Mouse (Mus musculus) kidney, adult 8-10 months (tissue): Measurements from ENCODE around the gene Sema7a.

Source experiments
- DNase-seq, 2 experiments: peaks; one replicate each; pipeline ENCODE4 v3.0.0; 2022

Sema7a gene

DNA sequence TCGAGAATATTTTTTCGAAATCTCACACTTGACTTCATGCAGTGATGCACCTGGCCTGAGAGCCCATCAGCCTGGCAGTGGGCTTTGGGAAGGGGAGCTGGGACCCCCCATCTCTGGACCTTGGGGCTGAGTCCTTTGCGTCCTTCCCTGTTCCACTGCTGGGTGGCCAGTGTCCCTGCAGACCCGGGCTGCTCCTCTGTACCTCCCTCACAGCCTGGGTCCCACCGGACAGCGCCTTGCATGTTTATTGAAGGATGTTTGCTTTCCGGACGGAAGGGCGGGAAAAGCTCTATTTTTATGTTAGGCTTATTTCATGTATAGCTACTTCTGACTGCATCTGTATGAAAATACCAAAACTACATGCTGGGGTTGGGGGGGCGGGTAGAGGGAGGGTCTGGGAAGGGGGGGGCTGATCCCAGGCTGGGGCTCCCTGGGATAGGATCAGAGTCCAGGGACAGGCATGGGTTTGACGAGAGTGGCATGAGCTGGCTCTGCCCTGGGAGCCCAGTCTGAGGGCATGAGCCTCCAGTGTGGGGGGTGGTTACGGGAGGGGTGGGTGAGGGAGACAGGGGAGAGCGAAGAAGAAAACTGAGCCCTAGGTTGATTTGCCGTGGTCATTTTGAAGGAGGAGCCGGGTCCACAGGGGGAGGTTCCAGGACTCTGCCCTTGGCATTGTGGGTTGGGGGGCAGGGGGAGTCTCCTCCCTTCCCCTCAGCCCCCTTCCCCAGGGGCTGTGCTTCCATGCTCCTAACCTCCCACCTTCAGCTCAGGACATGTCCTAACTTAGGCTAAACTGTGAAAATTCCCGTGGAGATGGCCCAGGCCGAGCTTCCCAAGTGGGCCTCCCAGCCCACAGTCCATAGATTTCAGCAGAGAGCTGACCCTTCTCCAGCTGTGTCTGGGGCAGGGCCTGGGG is 22.2 kb downstream of the Sema7a start:
- DNase-seq, result no peak

- no peak for DNase-seq
Observed at GRCm38 (mm10) chr9:57963249-57963997, 23.5 kb downstream of the Sema7a start.

DNA sequence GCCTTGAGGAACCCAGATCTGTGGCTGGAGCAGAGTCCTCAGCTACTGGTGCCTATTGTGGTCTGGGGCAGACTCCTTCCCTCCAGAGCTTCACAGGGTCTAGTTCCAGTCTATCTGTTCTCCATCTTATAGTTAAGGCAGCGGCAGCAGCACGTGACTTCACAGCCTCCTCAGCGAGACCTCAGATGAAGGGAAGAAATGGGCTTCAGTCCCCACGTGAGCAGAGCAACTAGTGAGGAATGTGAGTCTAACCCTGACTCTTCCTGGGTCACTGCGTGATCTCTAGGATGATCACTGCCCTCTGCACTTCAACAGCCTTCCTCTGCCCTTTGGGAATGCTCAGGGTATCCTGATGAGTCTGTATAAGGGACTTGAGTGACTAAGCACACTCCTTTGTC is 24.1 kb downstream of the Sema7a start:
- no peak for DNase-seq

DNA sequence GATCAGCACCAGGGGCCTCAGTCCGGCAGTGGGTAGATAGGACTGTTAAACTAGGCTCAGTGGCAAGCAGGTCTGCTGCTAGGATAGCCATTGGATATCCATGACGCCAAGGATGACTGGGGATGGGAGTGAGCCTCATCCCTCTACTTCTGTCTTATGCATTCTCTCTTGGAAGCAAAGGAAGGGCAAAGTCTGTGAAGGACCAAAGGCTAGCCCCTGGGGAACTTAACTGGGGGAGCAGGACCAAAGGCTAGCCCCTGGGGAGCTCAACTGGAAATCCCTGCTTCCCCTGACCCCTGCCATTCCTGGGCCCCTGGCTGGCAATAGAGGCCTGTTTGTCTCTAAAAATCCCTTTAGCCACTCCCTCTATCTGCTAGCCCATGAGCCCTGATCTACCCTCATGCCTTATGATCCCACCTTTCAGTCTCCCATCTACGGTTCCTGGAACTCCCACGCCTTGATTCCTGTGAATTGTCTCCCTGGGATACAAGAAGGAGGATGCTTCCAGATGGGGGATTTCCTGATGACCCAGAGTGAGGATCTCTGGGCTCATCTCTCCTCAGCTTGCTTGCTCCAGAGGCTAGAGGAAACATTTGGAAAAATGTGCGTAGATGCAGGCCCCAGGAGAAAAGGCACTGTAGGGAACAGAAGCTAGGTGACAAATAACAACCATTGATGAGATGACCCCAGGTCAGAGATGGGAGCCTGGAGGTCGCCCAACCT is 24.8 kb downstream of the Sema7a start:
- DNase-seq, result no peak

- DNase-seq, result no peak
Observed at GRCm38 (mm10) chr9:57965281-57966185, 25.6 kb downstream of the Sema7a start.

- no peak for DNase-seq
Observed at GRCm38 (mm10) chr9:57967237-57967960, 27.5 kb downstream of the Sema7a start.

DNA sequence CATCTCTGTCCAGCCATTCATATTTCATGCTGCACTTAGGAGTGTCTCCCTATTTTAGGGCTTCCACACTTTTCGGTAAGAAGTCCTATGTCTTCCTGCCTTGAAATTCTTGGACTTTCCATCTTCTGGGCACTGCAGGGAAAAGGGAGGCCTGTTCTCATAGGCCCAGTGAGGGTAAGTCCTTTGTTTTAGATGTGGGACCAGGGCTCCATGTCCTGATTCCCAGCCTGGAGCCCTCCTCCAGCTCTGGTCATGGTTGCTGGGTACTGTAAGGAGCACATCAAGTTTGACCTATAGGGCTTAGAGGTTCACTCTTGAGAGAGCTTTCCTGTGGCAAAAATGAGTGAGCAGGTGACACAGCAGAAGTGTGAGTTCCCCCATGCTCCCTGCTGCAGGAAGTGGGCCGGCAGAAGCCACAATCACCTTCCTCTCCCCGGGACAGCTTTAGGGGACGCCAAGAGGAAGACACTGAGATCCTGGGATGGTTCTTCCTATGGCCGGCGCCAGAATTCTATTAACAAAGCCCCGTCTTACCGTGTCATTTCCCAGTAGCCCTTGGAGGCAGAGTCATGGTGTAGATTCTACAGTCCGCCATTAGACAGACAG is 28.4 kb downstream of the Sema7a start:
- no peak for DNase-seq

DNA sequence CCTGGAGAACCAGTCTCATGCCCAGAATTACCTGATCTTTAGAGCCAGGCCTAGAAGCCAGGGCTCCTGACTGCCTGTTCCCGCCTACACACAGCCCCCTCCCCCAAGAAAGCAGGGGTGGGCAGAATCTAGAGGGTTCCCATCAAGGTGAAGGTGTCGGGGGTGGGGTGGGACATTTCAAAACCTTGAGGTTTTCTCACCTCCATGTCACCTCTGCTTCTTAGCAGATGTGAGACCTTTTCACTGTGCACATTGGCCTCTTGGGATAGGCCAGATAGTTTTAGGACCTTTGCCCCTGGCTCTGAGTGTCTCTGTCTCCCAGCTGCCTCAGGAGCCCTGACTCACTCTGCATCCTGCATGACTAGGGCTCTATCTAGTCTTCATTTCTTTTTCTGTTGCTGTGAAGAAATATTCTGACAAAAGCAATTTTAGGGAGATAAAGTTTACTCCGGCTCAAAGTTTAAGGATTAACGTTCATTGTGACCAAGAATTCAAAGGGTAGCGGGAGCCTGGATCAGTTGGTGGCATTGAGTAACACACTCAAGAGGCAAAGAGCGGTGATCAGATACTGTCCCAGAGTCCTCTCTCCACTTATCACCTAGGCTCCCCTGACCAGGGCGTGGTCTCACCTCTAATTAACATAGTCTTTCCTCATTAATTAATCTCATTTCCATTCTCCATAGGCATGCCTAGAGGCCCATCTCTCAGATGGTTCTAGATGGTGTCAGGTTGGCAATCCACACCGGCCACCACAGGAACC is 29.1 kb downstream of the Sema7a start:
- DNase-seq, result no peak

- peak in 1 of 2 experiments; percentile 22 for DNase-seq
Observed at GRCm38 (mm10) chr9:57969736-57970495, 30.0 kb downstream of the Sema7a start.

DNA sequence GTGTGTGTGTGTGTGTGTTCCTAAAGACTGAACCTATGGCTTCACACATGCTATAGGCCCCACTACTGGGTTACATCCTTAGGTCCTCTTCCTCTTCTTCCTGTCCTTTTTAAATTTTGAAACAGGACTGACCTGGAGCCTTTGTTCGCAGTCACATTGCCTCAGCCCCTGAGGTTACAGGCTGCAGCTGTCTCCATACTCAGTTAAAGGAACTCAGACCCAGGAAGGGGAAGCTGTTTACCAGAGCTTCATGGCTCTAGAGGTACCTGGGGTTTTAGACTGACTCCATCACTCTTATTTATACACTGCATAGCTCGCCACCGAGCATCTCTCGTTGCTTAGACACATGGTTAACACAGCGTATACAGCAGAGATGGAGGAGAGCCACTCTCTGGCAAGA is 31.5 kb downstream of the Sema7a start:
- no peak for DNase-seq

DNA sequence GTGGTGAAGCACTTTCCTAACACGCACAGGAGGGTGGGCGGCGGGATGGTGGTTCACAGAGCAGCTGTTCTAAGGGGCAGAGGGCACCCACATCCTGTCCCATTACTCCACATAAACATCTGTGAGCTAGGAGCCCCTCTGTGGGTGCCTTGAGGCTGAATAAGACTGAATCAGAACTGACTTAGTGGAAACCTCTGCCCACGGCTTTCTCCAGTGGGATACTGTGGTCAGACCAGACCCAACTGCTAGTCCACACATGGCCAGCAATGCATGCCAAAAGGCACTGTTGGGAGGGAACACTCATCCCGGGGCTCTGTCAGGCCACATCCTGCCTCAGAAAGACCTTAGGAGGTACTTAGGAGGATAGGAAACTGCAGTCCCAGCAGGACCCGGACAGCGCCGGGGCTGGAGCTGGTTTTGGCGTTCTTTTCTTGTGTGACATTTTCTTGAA is 32.3 kb downstream of the Sema7a start:
- peak in 1 of 2 experiments; percentile 4 for DNase-seq

DNA sequence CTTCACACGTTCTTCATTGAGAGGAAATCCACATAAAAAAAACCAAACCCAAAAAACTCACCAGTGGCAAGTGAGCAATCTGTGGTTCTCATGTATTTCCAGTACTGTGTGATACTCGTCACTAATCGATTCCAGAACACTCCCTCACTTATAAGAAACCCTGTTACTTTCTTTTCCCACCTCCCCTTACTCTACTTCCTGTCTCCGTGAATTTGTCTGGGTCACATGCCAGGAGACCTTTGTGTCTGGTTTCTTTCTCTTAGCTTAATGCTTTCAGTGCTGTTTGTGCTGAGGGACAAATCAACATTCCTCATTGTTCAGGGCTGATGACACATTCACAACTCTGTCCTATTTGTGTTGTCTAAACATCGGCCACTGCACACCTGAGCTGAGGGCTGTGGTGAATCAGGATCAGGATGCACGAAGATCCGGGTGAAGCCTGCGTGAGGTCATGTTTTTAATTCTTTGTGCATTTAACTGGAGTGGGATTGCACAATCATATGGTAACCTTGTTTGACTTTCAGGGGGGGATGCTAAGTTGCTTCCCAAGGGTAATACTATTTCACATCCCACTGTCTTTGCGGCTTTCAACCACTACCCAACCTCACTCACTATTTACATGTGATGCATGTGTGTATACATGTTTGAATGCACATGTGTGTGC is 33.0 kb downstream of the Sema7a start:
- no peak for DNase-seq

- no peak for DNase-seq
Observed at GRCm38 (mm10) chr9:57973440-57974066, 33.6 kb downstream of the Sema7a start.

DNA sequence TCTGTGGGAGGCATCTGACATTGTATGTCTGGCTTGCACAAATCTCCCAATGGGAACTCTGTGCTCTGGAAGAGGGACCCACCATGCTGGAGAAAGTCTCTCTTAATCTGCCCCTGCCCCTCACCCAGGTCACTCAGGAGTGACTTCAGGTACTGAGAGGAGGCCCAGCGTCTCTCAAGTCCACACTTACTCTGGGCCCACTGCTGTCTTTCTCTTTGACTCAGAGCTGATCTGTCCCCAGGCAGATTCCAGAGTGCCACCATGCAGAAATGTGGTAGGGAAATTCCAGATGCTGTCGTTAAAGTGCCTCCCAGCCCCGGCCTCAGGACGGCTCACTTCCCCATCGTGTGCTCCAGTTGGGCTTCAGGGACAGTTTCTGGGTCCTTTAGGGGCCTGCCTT is 34.3 kb downstream of the Sema7a start:
- DNase-seq, result no peak

DNA sequence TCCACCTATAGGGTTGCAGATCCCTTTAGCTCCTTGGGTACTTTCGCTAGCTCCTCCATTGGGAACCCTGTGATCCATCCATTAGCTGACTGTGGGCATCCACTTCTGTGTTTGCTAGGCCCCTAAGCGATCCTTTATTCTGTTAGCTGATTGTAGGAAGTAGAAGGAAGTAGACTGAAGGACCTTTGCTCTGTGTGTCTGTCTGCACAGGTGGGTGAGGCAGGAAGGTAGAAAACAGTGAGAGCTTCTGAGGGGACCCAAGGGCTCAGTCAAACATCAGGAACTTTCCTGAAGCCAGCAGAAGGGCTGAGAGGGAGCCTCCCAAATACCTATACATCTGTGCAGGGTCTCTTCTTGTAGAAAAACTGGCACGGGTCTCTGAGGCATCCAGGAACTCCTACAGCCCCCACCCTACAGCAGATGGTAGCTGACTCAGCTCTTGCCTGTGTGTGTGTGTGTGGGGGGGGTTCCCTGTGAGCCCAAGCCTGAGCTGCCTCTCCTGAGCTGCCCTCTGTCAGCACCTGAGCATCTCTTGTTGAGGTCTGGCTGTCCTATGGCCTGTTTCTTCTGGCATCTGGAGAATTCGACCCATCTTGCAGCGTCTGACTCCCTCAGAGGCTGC is 35.4 kb downstream of the Sema7a start:
- no peak for DNase-seq

- DNase-seq, result no peak
Observed at GRCm38 (mm10) chr9:57978025-57978424, 38.1 kb downstream of the Sema7a start.

- no peak for DNase-seq
Observed at GRCm38 (mm10) chr9:57978858-57979257, 38.9 kb downstream of the Sema7a start.

DNA sequence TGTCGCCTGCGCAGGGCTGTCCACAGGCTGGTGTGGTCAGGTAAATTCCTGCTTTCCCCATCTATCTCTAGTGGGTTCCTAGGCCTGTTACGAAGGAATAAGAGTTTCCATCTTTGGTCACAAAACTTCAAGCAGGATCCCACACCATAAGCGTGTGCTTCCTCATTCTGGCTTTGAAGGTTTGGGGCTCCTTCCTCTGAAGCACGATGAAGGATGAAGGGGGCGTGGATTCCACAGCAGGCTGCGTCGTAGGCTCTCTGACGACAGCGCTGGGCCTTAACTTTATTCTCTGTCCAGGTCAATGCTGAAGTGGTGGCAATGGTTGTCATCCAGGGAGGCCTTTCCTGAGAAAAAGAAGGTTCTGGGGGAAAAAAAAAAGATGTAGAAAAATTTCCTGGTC is 40.7 kb downstream of the Sema7a start:
- no peak for DNase-seq
